Mouse (Mus musculus): ENCODE data around the gene Nme1. TPM values are rescaled to one million over a fixed set of nuclear protein-coding genes. Genes with fewer than 3 reads are reported as not detected.

Nme1 gene
- polyA plus RNA-seq, 1 experiment from 2014 or later = 319 TPM

DNA sequence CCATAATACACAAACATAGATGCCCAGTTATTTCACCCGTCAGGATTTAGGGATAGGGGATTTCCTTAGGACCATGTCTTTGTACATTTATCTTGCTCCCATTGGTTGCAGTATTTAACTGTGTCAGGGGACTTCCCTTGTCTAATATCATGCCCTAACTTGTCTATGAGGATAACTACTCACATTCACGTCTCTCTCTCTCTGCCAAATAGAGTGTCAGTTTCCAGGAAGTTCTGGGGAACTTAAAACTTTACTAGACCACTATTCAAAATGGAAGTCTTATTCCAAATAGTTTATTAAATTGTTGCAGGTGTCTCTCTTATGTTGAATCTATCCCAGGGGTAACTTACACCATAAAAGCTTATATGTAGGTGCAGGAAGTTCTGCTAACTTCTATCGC is 56.7 kb downstream of the Nme1 start:
- Histone ChIP-seq H3K27ac (no peak overlapping the region), H3K9ac (no peak overlapping the region), H3K27me3 (no peaks in the 10 kb centered on the region), H3K36me3 (ENCODE audit: poor library complexity, severe bottlenecking) (peaks cover 82% of the 10 kb centered on the region), H3K4me3 (no peak overlapping the region), H3K4me2 (no peak overlapping the region), H3K4me1 (no peaks in the 10 kb centered on the region), H3K9me3 (replicated peaks) (no peaks in the 10 kb centered on the region)
- ATAC-seq = no peak
- WGBS = 90% methylated on average over 3 of the region's 3 CpGs

- ATAC-seq = no peak
- Histone ChIP-seq H3K4me3 (no peak overlapping the region), H3K9me3 (replicated peaks) (no peaks in the 10 kb centered on the region), H3K9ac (no peak overlapping the region), H3K27me3 (no peaks in the 10 kb centered on the region), H3K36me3 (ENCODE audit: poor library complexity, severe bottlenecking) (peaks cover 80% of the 10 kb centered on the region), H3K4me2 (no peak overlapping the region), H3K4me1 (no peaks in the 10 kb centered on the region), H3K27ac (no peak overlapping the region)
- 93% methylated on average over 9 of the region's 9 CpGs for WGBS
These were observed 59.5 kb downstream of the Nme1 start for GRCm38 (mm10) chr11:93908829-93909228.

DNA sequence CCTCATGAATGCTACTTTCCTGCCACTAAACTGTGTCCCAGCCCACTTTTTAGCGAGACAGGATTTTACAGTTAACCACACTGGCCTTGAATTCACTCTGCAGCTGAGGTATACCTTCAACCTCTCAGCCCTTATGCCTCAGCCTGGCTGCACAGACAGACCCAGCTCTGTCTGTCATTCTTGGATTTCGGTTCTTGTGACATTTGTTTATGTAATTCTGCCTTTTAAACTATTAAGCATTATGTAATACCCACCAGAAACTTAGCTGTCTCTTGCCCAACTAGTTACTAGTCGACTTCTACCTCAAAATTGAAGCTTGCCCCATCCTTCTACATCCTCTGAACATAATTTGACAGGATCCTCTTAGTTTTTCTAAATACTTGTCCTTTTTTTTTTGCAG is 60.5 kb downstream of the Nme1 start:
- 90% methylated on average over 3 of the region's 3 CpGs for WGBS
- no peaks in the 10 kb centered on the region for H3K9me3 ChIP-seq (replicated peaks)
- no peak for ATAC-seq
- peaks cover 77% of the 10 kb centered on the region for H3K36me3 ChIP-seq (ENCODE audit: poor library complexity, severe bottlenecking)
- H3K4me1 ChIP-seq = no peaks in the 10 kb centered on the region
- H3K27me3 ChIP-seq = no peaks in the 10 kb centered on the region
- H3K9ac ChIP-seq = no peak overlapping the region
- no peak overlapping the region for H3K4me3 ChIP-seq
- H3K27ac ChIP-seq = no peak overlapping the region
- H3K4me2 ChIP-seq = no peak overlapping the region

Other genes starting within 250 kb of the Nme1 start
- 35.3 and 37.1 TPM in 2 replicates for gene Utp18, start 82.8 kb downstream of the Nme1 start, polyA plus RNA-seq (2015; fragmentation: Nextera tagmentation; extraction: Ambion mirVana)
- gene Mbtd1, start 82.7 kb downstream of the Nme1 start, polyA plus RNA-seq (2015; fragmentation: Nextera tagmentation; extraction: Ambion mirVana) = 46.0 and 51.1 TPM in 2 replicates
- 98.8 and 116 TPM in 2 replicates for gene Nme2, start 12.3 kb downstream of the Nme1 start, polyA plus RNA-seq (2015; fragmentation: Nextera tagmentation; extraction: Ambion mirVana)
- gene Gm20390, start 228 bp downstream of the Nme1 start, polyA plus RNA-seq (2015; fragmentation: Nextera tagmentation; extraction: Ambion mirVana) = 455 and 467 TPM in 2 replicates
- 89.3 and 93.1 TPM in 2 replicates for gene Spag9, start 27.6 kb upstream of the Nme1 start, polyA plus RNA-seq (2015; fragmentation: Nextera tagmentation; extraction: Ambion mirVana)
- 39.0 and 41.0 TPM in 2 replicates for gene Tob1, start 242.9 kb upstream of the Nme1 start, polyA plus RNA-seq (2015; fragmentation: Nextera tagmentation; extraction: Ambion mirVana)

Measured in forebrain, embryonic 13.5 days (tissue).